Mouse (Mus musculus) brain, adult 2 months (tissue): ENCODE data around the gene Lipe.
"Not testable (repeated sequence)": the region's sequence is repeated elsewhere in the genome, so short reads cannot be mapped to it uniquely, and the experiment has no call there.

ENCODE experiments used
- DNase-seq: peaks from one replicate; pipeline ENCODE4 v3.0.0; 2011; ENCODE audit warnings: low read depth, low spot score

The Lipe gene

GRCm38 (mm10) chr7:25412833-25413441 lies 14.4 kb upstream of the Lipe start, which contains the start of gene Cxcl17:
Gene Cxcl17 (minus strand): TSS chr7:25412886.
- no peak for DNase-seq

- DNase-seq: no peak
Measured at GRCm38 (mm10) chr7:25411861-25412260, 13.4 kb upstream of the Lipe start.

GRCm38 (mm10) chr7:25410969-25411615 lies 12.6 kb upstream of the Lipe start:
- DNase-seq: no peak

- peak; percentile 46 for DNase-seq
Measured at GRCm38 (mm10) chr7:25409114-25409760, 10.7 kb upstream of the Lipe start.

- no peak for DNase-seq
Measured at GRCm38 (mm10) chr7:25406468-25406867, 8.0 kb upstream of the Lipe start.

GRCm38 (mm10) chr7:25402671-25403101 lies 4.2 kb upstream of the Lipe start:
- peak; percentile 71 for DNase-seq

- no peak for DNase-seq
Measured at GRCm38 (mm10) chr7:25401986-25402385, 3.5 kb upstream of the Lipe start.

GRCm38 (mm10) chr7:25401551-25401950 lies 3.0 kb upstream of the Lipe start:
- no peak for DNase-seq

GRCm38 (mm10) chr7:25399028-25399427 lies 518 bp upstream of the Lipe start:
- DNase-seq: not testable (repeated sequence)

- DNase-seq: no peak
Measured at GRCm38 (mm10) chr7:25396621-25397020, 1.9 kb downstream of the Lipe start.

GRCm38 (mm10) chr7:25395558-25396521 lies 2.7 kb downstream of the Lipe start:
- peak; percentile 98 for DNase-seq

GRCm38 (mm10) chr7:25395186-25395557 lies 3.3 kb downstream of the Lipe start:
- peak; percentile 72 for DNase-seq

GRCm38 (mm10) chr7:25394754-25395153 lies 3.8 kb downstream of the Lipe start:
- peak; percentile 29 for DNase-seq

GRCm38 (mm10) chr7:25393451-25394210 lies 4.9 kb downstream of the Lipe start:
- DNase-seq: peak; percentile 46

- peak; percentile 44 for DNase-seq
Measured at GRCm38 (mm10) chr7:25392851-25393250, 5.7 kb downstream of the Lipe start.

GRCm38 (mm10) chr7:25391856-25392453 lies 6.6 kb downstream of the Lipe start:
- DNase-seq: no peak

GRCm38 (mm10) chr7:25390986-25391385 lies 7.5 kb downstream of the Lipe start:
- DNase-seq: no peak

GRCm38 (mm10) chr7:25390054-25390770 lies 8.3 kb downstream of the Lipe start:
- peak; percentile 72 for DNase-seq

- DNase-seq: no peak
Measured at GRCm38 (mm10) chr7:25388916-25389315, 9.6 kb downstream of the Lipe start.
